Mouse (Mus musculus) kidney, adult 2 months (tissue): ENCODE results near the gene Spata13. TPM values are rescaled to one million over a fixed set of nuclear protein-coding genes. Genes with fewer than 3 reads are reported as not detected.
A peak's percentile ranks its signal among the peaks of the same experiment; 100 is the strongest.

ENCODE experiments used
- DNase-seq: peaks from one replicate; pipeline ENCODE4 v3.0.0; 2021
- H3K27ac ChIP-seq: fragments of 200-500 bp; 2 replicates; pipeline ENCODE4 v1.5.1; 2012; ENCODE audit warnings: low read depth, low read length, control low read depth, inconsistent platforms; ENCODE audit not compliant: insufficient read depth
- H3K27me3 ChIP-seq: fragments of 200-500 bp; replicated peaks from 2 replicates; pipeline ENCODE4 v1.6.1; 2012; ENCODE audit warnings: mild to moderate bottlenecking, moderate library complexity, low read length, inconsistent platforms; ENCODE audit not compliant: control insufficient read depth, insufficient read depth
- H3K36me3 ChIP-seq: fragments of 200-500 bp; 2 replicates; pipeline ENCODE4 v1.6.1; 2012; ENCODE audit warnings: mild to moderate bottlenecking, moderate library complexity, low read length, inconsistent platforms; ENCODE audit not compliant: control insufficient read depth, insufficient read depth
- H3K4me1 ChIP-seq: fragments of 200-500 bp; 2 replicates; pipeline ENCODE4 v1.6.1; 2011; ENCODE audit warnings: low read length; ENCODE audit not compliant: control insufficient read depth, insufficient read depth
- H3K4me3 ChIP-seq: fragments of 200-500 bp; 2 replicates; pipeline ENCODE4 v1.5.1; 2011; ENCODE audit warnings: mild to moderate bottlenecking, low read depth, low read length, control low read depth; ENCODE audit not compliant: insufficient read depth
- CTCF ChIP-seq: fragments of 200-500 bp; conservative IDR thresholded peaks from 2 replicates; pipeline ENCODE4 v1.5.1; 2011; ENCODE audit warnings: low read depth, mild to moderate bottlenecking, control low read depth, low read length, moderate library complexity, mixed read lengths; ENCODE audit not compliant: insufficient read depth, insufficient read length
- POLR2A ChIP-seq: fragments of 200-500 bp; IDR thresholded peaks from one replicate; pipeline ENCODE4 v1.6.1; 2011; ENCODE audit warnings: low read depth, low read length, control low read depth
- WGBS: fragments of 180-500 bp; shearing (Covaris S2); methylation state at CpG from one replicate; pipeline ENCODE4 v1.1.7; 2018; 5-methylcytosine and 5-hydroxymethylcytosine counted together
- polyA plus RNA-seq: library from polyadenylated mRNA; depleted of rRNA; stranded (reverse); fragments of >200 nt; gene quantifications from 2 replicates; pipeline ENCODE4 v1.2.3, GENCODE M21; 2012

The Spata13 gene
- polyA plus RNA-seq, 1 experiment, result 24.1 TPM

DNA sequence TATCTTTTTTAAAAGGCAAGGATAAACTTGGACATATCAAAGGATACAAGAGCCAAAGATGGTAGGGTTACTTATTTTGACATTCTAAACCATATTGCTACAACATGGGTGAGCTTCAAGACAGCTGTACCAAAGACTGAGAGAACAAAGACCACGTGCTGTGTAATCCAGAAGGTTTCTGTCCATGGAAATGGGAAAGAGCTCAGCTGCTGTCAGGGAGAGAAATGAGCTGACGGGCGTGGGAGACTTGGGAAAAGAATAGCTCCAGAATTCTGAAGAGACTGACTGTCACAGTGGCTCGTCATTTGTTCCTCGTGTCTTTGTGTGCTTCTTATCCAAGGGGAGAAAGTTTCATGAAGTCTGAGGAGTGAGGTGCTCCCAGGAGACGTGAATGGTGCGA lies 36.4 kb downstream of the Spata13 start:
- TF ChIP-seq POLR2A (no peak), CTCF (no peak)
- 72% methylated on average over 7 of the region's 7 CpGs for WGBS

DNA sequence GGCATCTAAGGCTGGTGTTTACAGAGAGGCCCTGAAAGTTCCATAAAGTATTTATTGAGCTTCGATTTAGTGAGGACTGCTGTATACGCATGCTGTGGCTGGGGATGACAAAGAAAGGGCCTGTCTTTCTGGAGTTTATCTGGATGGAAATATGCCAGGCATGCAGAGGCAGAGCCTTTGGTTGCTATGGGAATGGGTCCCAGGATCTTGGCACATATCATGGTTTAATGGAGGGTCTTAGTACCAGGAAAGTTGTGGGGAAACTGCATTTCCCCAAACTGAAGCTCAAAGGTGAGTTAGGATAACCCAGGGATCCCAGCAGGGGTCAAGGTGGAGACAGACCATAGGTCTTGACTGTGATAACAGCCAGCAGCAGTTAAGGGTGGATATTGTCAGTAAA lies 37.7 kb downstream of the Spata13 start:
- Histone ChIP-seq H3K4me1 (peaks cover 5% of the 10 kb centered on the region; the same call in 1 of the 2 replicates), H3K4me3 (no peak overlapping the region), H3K27me3 (no peaks in the 10 kb centered on the region), H3K27ac (no peak overlapping the region), H3K36me3 (no peaks in the 10 kb centered on the region)
- TF ChIP-seq CTCF (no peak), POLR2A (no peak)
- no peak for DNase-seq
- 84% methylated on average over 2 of the region's 2 CpGs for WGBS

More for the DNA sequence above, 36.4 kb downstream of the Spata13 start:
- H3K4me1 ChIP-seq, result no peaks in the 10 kb centered on the region; the same call in 1 of the 2 replicates
- H3K27me3 ChIP-seq, result no peaks in the 10 kb centered on the region
- H3K4me3 ChIP-seq, result no peak overlapping the region
- H3K27ac ChIP-seq, result no peak overlapping the region
- no peaks in the 10 kb centered on the region for H3K36me3 ChIP-seq
- DNase-seq, result no peak

- no peak for TF ChIP-seq POLR2A
- no peak for TF ChIP-seq CTCF
- DNase-seq, result no peak
- Histone ChIP-seq H3K4me1 (peaks cover 7% of the 10 kb centered on the region; the same call in 1 of the 2 replicates), H3K4me3 (no peak overlapping the region), H3K27ac (no peak overlapping the region), H3K27me3 (no peaks in the 10 kb centered on the region), H3K36me3 (no peaks in the 10 kb centered on the region)
- 73% methylated on average over 4 of the region's 4 CpGs for WGBS
These were observed 41.9 kb downstream of the Spata13 start for GRCm38 (mm10) chr14:60675697-60676096.

DNA sequence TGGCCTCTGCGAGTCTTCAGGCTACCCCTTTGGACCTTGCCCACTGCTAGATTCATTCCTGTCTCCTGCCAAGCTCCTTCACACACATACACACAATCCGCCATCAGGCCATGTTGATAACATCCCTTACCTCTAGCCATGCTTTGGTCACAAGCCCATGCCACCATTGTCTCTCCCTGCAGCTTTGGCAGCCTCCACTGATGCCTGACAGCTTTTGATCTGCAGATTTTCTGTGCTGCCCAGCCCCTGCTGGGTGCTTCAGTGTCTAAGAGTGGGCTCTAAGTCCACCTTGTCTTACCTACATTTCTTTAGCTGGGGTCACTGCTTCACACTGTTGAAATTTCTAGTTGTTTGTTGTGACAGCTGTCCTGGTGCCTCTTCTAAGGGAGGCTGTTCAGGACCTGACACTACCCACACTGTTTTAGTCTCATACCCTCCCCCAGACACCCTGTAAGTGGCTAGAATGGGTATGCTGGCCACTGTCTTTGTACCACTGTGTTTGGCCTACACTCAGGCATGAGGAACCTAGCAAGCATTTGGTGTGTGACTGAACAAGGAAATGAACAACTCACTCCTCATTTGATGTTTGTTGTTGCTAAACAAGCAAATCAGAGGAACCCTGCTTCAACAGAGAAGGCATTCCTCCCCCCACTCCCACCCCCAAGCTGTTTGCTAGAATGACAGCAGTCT lies 43.0 kb downstream of the Spata13 start:
- no peak overlapping the region for H3K4me3 ChIP-seq
- no peaks in the 10 kb centered on the region for H3K27me3 ChIP-seq
- TF ChIP-seq CTCF, result no peak
- no peak for TF ChIP-seq POLR2A
- H3K27ac ChIP-seq, result no peak overlapping the region
- no peaks in the 10 kb centered on the region for H3K36me3 ChIP-seq
- H3K4me1 ChIP-seq, result peaks cover 12% of the 10 kb centered on the region
- WGBS, result 68% methylated on average over 2 of the region's 2 CpGs
- no peak for DNase-seq

- no peak for TF ChIP-seq CTCF
- no peak for TF ChIP-seq POLR2A
- no peak overlapping the region for H3K4me3 ChIP-seq
- peaks cover 24% of the 10 kb centered on the region for H3K4me1 ChIP-seq
- peak; percentile 96 for DNase-seq
- 5% methylated on average over 12 of the region's 12 CpGs for WGBS
- H3K36me3 ChIP-seq, result no peaks in the 10 kb centered on the region
- H3K27ac ChIP-seq, result peak overlapping the region; percentile 58
- no peaks in the 10 kb centered on the region for H3K27me3 ChIP-seq
These were observed 48.7 kb downstream of the Spata13 start for GRCm38 (mm10) chr14:60682361-60683023.

GRCm38 (mm10) chr14:60683989-60684388 lies 50.2 kb downstream of the Spata13 start:
- Histone ChIP-seq H3K27me3 (no peaks in the 10 kb centered on the region), H3K27ac (no peak overlapping the region), H3K4me1 (peaks cover 28% of the 10 kb centered on the region), H3K4me3 (no peak overlapping the region), H3K36me3 (no peaks in the 10 kb centered on the region)
- WGBS, result 64% methylated on average over 10 of the region's 10 CpGs
- no peak for DNase-seq
- TF ChIP-seq POLR2A, result no peak
- TF ChIP-seq CTCF, result 0 out of 2 replicates have a peak, but pooled peaks have one; percentile 2

GRCm38 (mm10) chr14:60686733-60687132 lies 52.9 kb downstream of the Spata13 start:
- H3K4me1 ChIP-seq, result peaks cover 23% of the 10 kb centered on the region
- WGBS, result 76% methylated on average over 11 of the region's 11 CpGs
- H3K27me3 ChIP-seq, result no peaks in the 10 kb centered on the region
- H3K4me3 ChIP-seq, result no peak overlapping the region
- H3K27ac ChIP-seq, result no peak overlapping the region
- DNase-seq, result no peak
- no peaks in the 10 kb centered on the region for H3K36me3 ChIP-seq
- TF ChIP-seq POLR2A, result no peak

- Histone ChIP-seq H3K4me3 (no peak overlapping the region), H3K27me3 (no peaks in the 10 kb centered on the region), H3K36me3 (no peaks in the 10 kb centered on the region), H3K4me1 (peaks cover 18% of the 10 kb centered on the region), H3K27ac (no peak overlapping the region)
- peak; percentile 50 for DNase-seq
- no peak for TF ChIP-seq CTCF
- 30% methylated on average over 7 of the region's 7 CpGs for WGBS
These were observed 53.4 kb downstream of the Spata13 start for GRCm38 (mm10) chr14:60687241-60687640.
